Mouse (Mus musculus) stomach, postnatal 0 days (tissue): ENCODE measurements around the gene Rgl2.

Experiments used
- CTCF ChIP-seq: IDR thresholded peaks from 2 replicates; pipeline ENCODE4 v1.5.1; 2016; ENCODE audit warnings: antibody characterized with exemption, low read depth, mild to moderate bottlenecking, moderate library complexity
- EP300 ChIP-seq: optimal IDR thresholded peaks from 2 replicates; pipeline ENCODE3; 2016; ENCODE audit warnings: antibody characterized with exemption

DNA sequence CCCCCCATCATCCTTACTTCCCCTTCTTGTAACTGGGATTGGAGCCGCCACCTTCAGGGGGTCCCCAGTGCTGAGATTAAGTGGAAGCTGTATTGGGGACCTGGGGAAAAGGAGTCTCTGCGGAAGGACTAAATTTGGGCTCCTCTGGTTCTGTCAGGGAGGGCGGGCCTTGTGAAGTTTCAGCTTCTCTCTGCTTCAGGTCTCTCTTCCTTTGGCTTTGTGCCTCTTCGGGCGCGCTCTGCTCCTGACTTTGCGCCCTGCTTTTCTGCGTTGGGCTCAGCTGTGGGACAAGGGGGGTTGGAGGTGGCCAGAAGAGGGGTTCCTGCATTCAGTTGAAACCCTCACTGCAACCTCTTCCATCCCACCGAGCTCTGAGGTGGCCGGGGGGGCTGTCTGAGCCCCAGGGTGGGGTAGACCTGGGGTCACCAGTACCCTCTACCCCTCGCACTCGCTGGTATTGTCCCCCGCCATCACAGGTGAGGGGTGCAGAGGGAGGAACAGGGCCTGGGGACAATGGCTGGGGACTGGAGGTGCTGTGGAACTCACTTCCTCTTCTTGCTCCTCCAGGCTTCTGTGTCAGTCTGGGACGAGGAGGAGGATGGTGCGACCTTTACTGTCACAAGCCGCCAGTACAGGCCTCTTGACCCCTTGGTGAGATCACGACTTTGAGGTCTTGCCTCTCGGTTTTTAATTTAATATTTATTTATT is 2.0 kb downstream of the Rgl2 start:
- TF ChIP-seq CTCF (no peak), EP300 (no peak)
